Mouse (Mus musculus) MEL (cell line): ENCODE results near the gene Slc39a11. TPM values are rescaled to one million over a fixed set of nuclear protein-coding genes. Genes with fewer than 3 reads are reported as not detected.

Experiments used
- DNase-seq: peaks from one replicate; pipeline ENCODE4 v3.0.0; 2011; ENCODE audit warnings: low read depth, low spot score
- H3K27ac ChIP-seq: 2 replicates; pipeline ENCODE4 v1.5.1; 2012; ENCODE audit warnings: low read depth, mild to moderate bottlenecking, control low read depth, low read length, moderate library complexity; ENCODE audit not compliant: control insufficient read depth
- H3K27me3 ChIP-seq, 2 experiments: fragments of 150-350 bp in 1 of 2; sonication (generic) in 1 of 2; 2 replicates each; pipeline ENCODE4 v1.6.1; 2012; ENCODE audit warnings: low read length in 2 of 2, mild to moderate bottlenecking in 2 of 2, improper control_type of control experiment in 1 of 2, moderate library complexity in 1 of 2; ENCODE audit not compliant: insufficient read depth in 2 of 2, control insufficient read depth in 1 of 2
- H3K36me3 ChIP-seq, 2 experiments: 2 replicates each; pipeline ENCODE4 v1.6.1; 2012 to 2014; ENCODE audit warnings: low read length in 2 of 2, improper control_type of control experiment in 1 of 2, inconsistent platforms in 1 of 2, mild to moderate bottlenecking in 1 of 2; ENCODE audit not compliant: insufficient read depth in 2 of 2, control insufficient read depth in 1 of 2
- H3K4me1 ChIP-seq, 2 experiments: fragments of 150-350 bp in 1 of 2; sonication (generic) in 1 of 2; 2 replicates each; pipeline ENCODE4 v1.6.1; 2012; ENCODE audit warnings: low read length in 2 of 2, improper control_type of control experiment in 1 of 2, mild to moderate bottlenecking in 1 of 2; ENCODE audit not compliant: insufficient read depth in 2 of 2, control insufficient read depth in 1 of 2
- H3K4me3 ChIP-seq, 2 experiments: fragments of 150-350 bp in 1 of 2; sonication (generic) in 1 of 2; 2 replicates each; pipeline ENCODE4 v1.5.1; 2012; ENCODE audit warnings: low read depth in 2 of 2, low read length in 2 of 2, mild to moderate bottlenecking in 2 of 2, moderate library complexity in 2 of 2, control low read depth in 1 of 2, improper control_type of control experiment in 1 of 2; ENCODE audit not compliant: control insufficient read depth in 1 of 2, insufficient read depth in 1 of 2
- H3K79me2 ChIP-seq: 2 replicates; pipeline ENCODE4 v1.6.1; 2012; ENCODE audit warnings: mild to moderate bottlenecking, low read length, moderate library complexity; ENCODE audit not compliant: control insufficient read depth, poor library complexity, insufficient read depth
- H3K9ac ChIP-seq: 2 replicates; pipeline ENCODE4 v1.6.1; 2012; ENCODE audit warnings: low read depth, mild to moderate bottlenecking, control low read depth, low read length, moderate library complexity; ENCODE audit not compliant: control insufficient read depth, poor library complexity, severe bottlenecking
- H3K9me3 ChIP-seq: fragments of 150-350 bp; sonication (generic); replicated peaks from 2 replicates; pipeline ENCODE4 v1.6.1; 2012; ENCODE audit warnings: mild to moderate bottlenecking, low read length, improper control_type of control experiment, moderate library complexity; ENCODE audit not compliant: insufficient read depth
- CHD1 ChIP-seq: IDR thresholded peaks from 2 replicates; pipeline ENCODE4 v1.6.1; 2012; ENCODE audit warnings: low read depth, mild to moderate bottlenecking, inconsistent platforms, low read length, improper control_type of control experiment
- CHD2 ChIP-seq: IDR thresholded peaks from 2 replicates; pipeline ENCODE4 v1.6.1; 2011; ENCODE audit warnings: low read length, improper control_type of control experiment
- MYB ChIP-seq: IDR thresholded peaks from 2 replicates; pipeline ENCODE4 v1.6.1; 2011; ENCODE audit warnings: mild to moderate bottlenecking, low read depth, low read length, improper control_type of control experiment
- MYC ChIP-seq: IDR thresholded peaks from 2 replicates; pipeline ENCODE4 v1.6.1; 2011; ENCODE audit warnings: low read depth, mild to moderate bottlenecking, low read length, improper control_type of control experiment, moderate library complexity
- POLR2A ChIP-seq, 2 experiments: IDR thresholded peaks; 2 replicates each; pipeline ENCODE4 v1.6.1; 2011 to 2012; ENCODE audit warnings: low read length in 2 of 2, mild to moderate bottlenecking in 2 of 2, control low read depth in 1 of 2, improper control_type of control experiment in 1 of 2, low read depth in 1 of 2, moderate library complexity in 1 of 2; ENCODE audit not compliant: control insufficient read depth in 1 of 2, insufficient read depth in 1 of 2, poor library complexity in 1 of 2
- POLR2AphosphoS2 ChIP-seq: IDR thresholded peaks from 2 replicates; pipeline ENCODE4 v1.6.1; 2011; ENCODE audit warnings: low read length, improper control_type of control experiment
- POLR2AphosphoS5 ChIP-seq: IDR thresholded peaks from 2 replicates; pipeline ENCODE4 v1.6.1; 2012; ENCODE audit warnings: low read depth, borderline replicate concordance, mild to moderate bottlenecking, inconsistent platforms, low read length, moderate library complexity, mixed read lengths
- RCOR1 ChIP-seq: IDR thresholded peaks from 2 replicates; pipeline ENCODE4 v1.6.1; 2012; ENCODE audit warnings: low read depth, mild to moderate bottlenecking, inconsistent platforms, low read length, improper control_type of control experiment
- TCF12 ChIP-seq: IDR thresholded peaks from 2 replicates; pipeline ENCODE4 v1.6.1; 2014; ENCODE audit warnings: low read depth, mild to moderate bottlenecking, inconsistent platforms, low read length, improper control_type of control experiment, moderate library complexity
- UBTF ChIP-seq: IDR thresholded peaks from 2 replicates; pipeline ENCODE4 v1.6.1; 2012; ENCODE audit warnings: low read depth, mild to moderate bottlenecking, inconsistent platforms, low read length, improper control_type of control experiment, moderate library complexity, borderline replicate concordance; ENCODE audit not compliant: insufficient read depth
- ZMIZ1 ChIP-seq: IDR thresholded peaks from 2 replicates; pipeline ENCODE4 v1.6.1; 2012; ENCODE audit warnings: low read depth, mild to moderate bottlenecking, inconsistent platforms, low read length, improper control_type of control experiment, moderate library complexity
- polyA plus RNA-seq, 2 experiments: library from polyadenylated mRNA; stranded (reverse) in 1 of 2; unstranded in 1 of 2; fragments of >175 nt in 1 of 2; fragments of >200 nt in 1 of 2; gene quantifications; 2 replicates each; pipeline versions ENCODE4 v1.2.1 to v1.2.4; 2012; ENCODE audit warnings: low replicate concordance in 2 of 2, low read depth in 1 of 2; ENCODE audit not compliant: insufficient read length in 2 of 2, insufficient read depth in 1 of 2, missing spikeins in 1 of 2
- total RNA-seq: library from RNA; depleted of rRNA; stranded (reverse); fragments of 300-350 nt; gene quantifications from 2 replicates; pipeline ENCODE4 v1.2.3, GENCODE M21; 2012

Gene Slc39a11
- total and polyA plus RNA-seq, 3 experiments, result 34.2 to 45.6 TPM; not detected in 1

- no peaks in the 10 kb centered on the region for H3K27me3 ChIP-seq
- H3K4me1 ChIP-seq, result peaks cover 0 to 3% of the 10 kb centered on the region in 2 experiments; a peak in 2 of 4 replicates
- DNase-seq, result no peak
- H3K27ac ChIP-seq, result no peak overlapping the region
- no peak overlapping the region for H3K9ac ChIP-seq
- no peaks in the 10 kb centered on the region for H3K79me2 ChIP-seq
- H3K4me3 ChIP-seq, result no peak overlapping the region
- no peaks in the 10 kb centered on the region for H3K9me3 ChIP-seq
- H3K36me3 ChIP-seq, result peaks cover 8 to 21% of the 10 kb centered on the region in 2 experiments; a peak in 3 of 4 replicates
- TF ChIP-seq TCF12, result no peak
- no peak for TF ChIP-seq MYC
- TF ChIP-seq UBTF, result no peak
- TF ChIP-seq POLR2A (IDR thresholded peaks at IDR 0.05; ENCODE audit: control insufficient read depth in 1 of 2, insufficient read depth in 1 of 2, low read depth in 1 of 2, low read length in 2 of 2, poor library complexity in 1 of 2), result peak in 1 of 2 experiments; percentile 9; a peak in 1 of 4 replicates
- TF ChIP-seq POLR2AphosphoS5, result peak; percentile 39; the same call in 1 of the 2 replicates
- no peak for TF ChIP-seq ZMIZ1
- no peak for TF ChIP-seq CHD2
- TF ChIP-seq, all 39 proteins: peak for 2
Observed at GRCm38 (mm10) chr11:113656511-113656932, 6.6 kb upstream of the Slc39a11 start.

- Histone ChIP-seq H3K27ac (no peak overlapping the region), H3K4me1 (peaks cover 7 to 10% of the 10 kb centered on the region in 2 experiments), H3K4me3 (no peak overlapping the region), H3K27me3 (no peaks in the 10 kb centered on the region), H3K79me2 (peaks cover 8% of the 10 kb centered on the region), H3K36me3 (peaks cover 10 to 12% of the 10 kb centered on the region in 2 experiments; a peak in 3 of 4 replicates), H3K9me3 (no peaks in the 10 kb centered on the region), H3K9ac (no peak overlapping the region)
- no peak for DNase-seq
- TF ChIP-seq MYC (no peak), UBTF (no peak), MYB (no peak), POLR2AphosphoS2 (no peak)
Observed at GRCm38 (mm10) chr11:113654561-113655270, 4.8 kb upstream of the Slc39a11 start.

GRCm38 (mm10) chr11:113654105-113654504, 4.2 kb upstream of the Slc39a11 start:
- H3K36me3 ChIP-seq, result peaks cover 10 to 12% of the 10 kb centered on the region in 2 experiments; a peak in 3 of 4 replicates
- H3K27ac ChIP-seq, result no peak overlapping the region

More at GRCm38 (mm10) chr11:113654105-113654504, 4.2 kb upstream of the Slc39a11 start:
- no peak for TF ChIP-seq RCOR1
- no peak for TF ChIP-seq CHD1
- Histone ChIP-seq H3K4me1 (peaks cover 7 to 10% of the 10 kb centered on the region in 2 experiments), H3K27me3 (no peaks in the 10 kb centered on the region), H3K9me3 (no peaks in the 10 kb centered on the region), H3K4me3 (no peak overlapping the region), H3K79me2 (peaks cover 11% of the 10 kb centered on the region), H3K9ac (no peak overlapping the region)
- no peak for DNase-seq
